Mouse (Mus musculus): Measurements from ENCODE around the gene Adamts14. TPM values are rescaled to one million over a fixed set of nuclear protein-coding genes. Genes with fewer than 3 reads are reported as not detected.
A peak's percentile ranks its signal among the peaks of the same experiment; 100 is the strongest.

Gene Adamts14
- polyA plus RNA-seq, 1 experiment from 2014 or later: 0.85 TPM

GRCm38 (mm10) chr10:61232858-61233567, 40.2 kb downstream of the Adamts14 start:
- Histone ChIP-seq H3K4me1 (replicated peaks) (0 out of 2 replicates have a peak, but pooled peaks cover 3% of the 10 kb centered on the region), H3K27me3 (no peaks in the 10 kb centered on the region), H3K4me2 (no peak overlapping the region), H3K27ac (no peak overlapping the region), H3K36me3 (no peaks in the 10 kb centered on the region), H3K9me3 (0 out of 2 replicates have a peak, but pooled peaks cover 4% of the 10 kb centered on the region), H3K4me3 (replicated peaks) (no peak overlapping the region), H3K9ac (replicated peaks) (no peak overlapping the region)
- 51% methylated on average over 7 of the region's 7 CpGs for WGBS
- no peak for ATAC-seq (ENCODE audit: insufficient number of reproducible peaks, insufficient read depth, low FRiP score, low TSS enrichment, low read depth)

- Histone ChIP-seq H3K4me3 (replicated peaks) (no peak overlapping the region), H3K4me1 (replicated peaks) (peaks cover 3% of the 10 kb centered on the region; the same call in 1 of the 2 replicates), H3K27me3 (no peaks in the 10 kb centered on the region), H3K9ac (replicated peaks) (no peak overlapping the region), H3K9me3 (0 out of 2 replicates have a peak, but pooled peaks cover 4% of the 10 kb centered on the region), H3K27ac (no peak overlapping the region), H3K4me2 (no peak overlapping the region), H3K36me3 (no peaks in the 10 kb centered on the region)
- 90% methylated on average over 3 of the region's 3 CpGs for WGBS
- no peak for ATAC-seq (ENCODE audit: insufficient number of reproducible peaks, insufficient read depth, low FRiP score, low TSS enrichment, low read depth)
Observed at GRCm38 (mm10) chr10:61231756-61232155, 41.5 kb downstream of the Adamts14 start.

- no peak overlapping the region for H3K4me2 ChIP-seq
- H3K36me3 ChIP-seq: no peaks in the 10 kb centered on the region
- H3K27me3 ChIP-seq: no peaks in the 10 kb centered on the region
- no peak overlapping the region for H3K9ac ChIP-seq (replicated peaks)
- ATAC-seq (ENCODE audit: insufficient number of reproducible peaks, insufficient read depth, low FRiP score, low TSS enrichment, low read depth): no peak; the same call in 1 of the 2 replicates
- H3K9me3 ChIP-seq: no peaks in the 10 kb centered on the region
- 42% methylated on average over 4 of the region's 4 CpGs for WGBS
- H3K4me1 ChIP-seq (replicated peaks): no peaks in the 10 kb centered on the region; the same call in 1 of the 2 replicates
- H3K4me3 ChIP-seq (replicated peaks): no peak overlapping the region
- H3K27ac ChIP-seq: no peak overlapping the region
Observed at GRCm38 (mm10) chr10:61226784-61227396, 46.3 kb downstream of the Adamts14 start.

- WGBS: 77% methylated on average over 5 of the region's 5 CpGs
- no peak for ATAC-seq (ENCODE audit: insufficient number of reproducible peaks, insufficient read depth, low FRiP score, low TSS enrichment, low read depth)
- H3K36me3 ChIP-seq: no peaks in the 10 kb centered on the region
- H3K4me3 ChIP-seq (replicated peaks): no peak overlapping the region
- no peak overlapping the region for H3K9ac ChIP-seq (replicated peaks)
- no peaks in the 10 kb centered on the region for H3K9me3 ChIP-seq
- H3K27me3 ChIP-seq: no peaks in the 10 kb centered on the region
- H3K4me2 ChIP-seq: no peak overlapping the region
- no peak overlapping the region for H3K27ac ChIP-seq
- no peaks in the 10 kb centered on the region; the same call in 1 of the 2 replicates for H3K4me1 ChIP-seq (replicated peaks)
Observed at GRCm38 (mm10) chr10:61225694-61226093, 47.5 kb downstream of the Adamts14 start.

- no peak for ATAC-seq (ENCODE audit: insufficient number of reproducible peaks, insufficient read depth, low FRiP score, low TSS enrichment, low read depth)
- WGBS: 92% methylated on average over 4 of the region's 4 CpGs
Observed at GRCm38 (mm10) chr10:61219318-61219717, 53.9 kb downstream of the Adamts14 start.

GRCm38 (mm10) chr10:61216163-61216562, 57.1 kb downstream of the Adamts14 start:
- WGBS: 78% methylated on average over 4 of the region's 4 CpGs
- Histone ChIP-seq H3K36me3 (no peaks in the 10 kb centered on the region), H3K9me3 (peaks cover 10% of the 10 kb centered on the region; the same call in 1 of the 2 replicates), H3K9ac (replicated peaks) (no peak overlapping the region), H3K4me3 (replicated peaks) (no peak overlapping the region), H3K27ac (no peak overlapping the region), H3K4me2 (no peak overlapping the region), H3K4me1 (replicated peaks) (no peaks in the 10 kb centered on the region; the same call in 1 of the 2 replicates), H3K27me3 (peaks cover 11% of the 10 kb centered on the region; the same call in 1 of the 2 replicates)
- ATAC-seq (ENCODE audit: insufficient number of reproducible peaks, insufficient read depth, low FRiP score, low TSS enrichment, low read depth): no peak

More at GRCm38 (mm10) chr10:61219318-61219717, 53.9 kb downstream of the Adamts14 start:
- Histone ChIP-seq H3K9ac (replicated peaks) (no peak overlapping the region), H3K4me1 (replicated peaks) (no peaks in the 10 kb centered on the region), H3K27ac (no peak overlapping the region), H3K9me3 (peaks cover 10% of the 10 kb centered on the region; the same call in 1 of the 2 replicates), H3K27me3 (no peaks in the 10 kb centered on the region), H3K4me2 (no peak overlapping the region), H3K4me3 (replicated peaks) (no peak overlapping the region), H3K36me3 (no peaks in the 10 kb centered on the region)

GRCm38 (mm10) chr10:61215658-61216057, 57.6 kb downstream of the Adamts14 start:
- no peak overlapping the region for H3K4me3 ChIP-seq (replicated peaks)
- H3K4me1 ChIP-seq (replicated peaks): no peaks in the 10 kb centered on the region; the same call in 1 of the 2 replicates
- H3K4me2 ChIP-seq: no peak overlapping the region
- WGBS: 94% methylated on average over 6 of the region's 6 CpGs
- ATAC-seq (ENCODE audit: insufficient number of reproducible peaks, insufficient read depth, low FRiP score, low TSS enrichment, low read depth): no peak
- H3K27me3 ChIP-seq: peaks cover 11% of the 10 kb centered on the region; the same call in 1 of the 2 replicates
- H3K9me3 ChIP-seq: peaks cover 10% of the 10 kb centered on the region; the same call in 1 of the 2 replicates
- no peak overlapping the region for H3K9ac ChIP-seq (replicated peaks)
- H3K27ac ChIP-seq: no peak overlapping the region
- no peaks in the 10 kb centered on the region for H3K36me3 ChIP-seq

- peaks cover 11% of the 10 kb centered on the region; the same call in 1 of the 2 replicates for H3K27me3 ChIP-seq
- H3K36me3 ChIP-seq: no peaks in the 10 kb centered on the region
- WGBS: 6% methylated on average over 11 of the region's 11 CpGs
- H3K27ac ChIP-seq: no peak overlapping the region
- peaks cover 4% of the 10 kb centered on the region; the same call in 1 of the 2 replicates for H3K9me3 ChIP-seq
- H3K9ac ChIP-seq (replicated peaks): 0 out of 2 replicates have a peak overlapping the region, but pooled peaks have one; percentile 23
- no peak overlapping the region for H3K4me3 ChIP-seq (replicated peaks)
- peak overlapping the region; percentile 15 for H3K4me2 ChIP-seq
- no peaks in the 10 kb centered on the region; the same call in 1 of the 2 replicates for H3K4me1 ChIP-seq (replicated peaks)
- ATAC-seq (ENCODE audit: insufficient number of reproducible peaks, insufficient read depth, low FRiP score, low TSS enrichment, low read depth): peak; percentile 65
Observed at GRCm38 (mm10) chr10:61212817-61213216, 60.4 kb downstream of the Adamts14 start.

GRCm38 (mm10) chr10:61211743-61212142, 61.5 kb downstream of the Adamts14 start:
- H3K9ac ChIP-seq (replicated peaks): no peak overlapping the region
- no peak overlapping the region for H3K4me2 ChIP-seq
- no peak overlapping the region for H3K27ac ChIP-seq
- no peak overlapping the region for H3K4me3 ChIP-seq (replicated peaks)
- peaks cover 11% of the 10 kb centered on the region; the same call in 1 of the 2 replicates for H3K27me3 ChIP-seq
- H3K36me3 ChIP-seq: no peaks in the 10 kb centered on the region
- peaks cover 4% of the 10 kb centered on the region; the same call in 1 of the 2 replicates for H3K9me3 ChIP-seq
- 10% methylated on average over 13 of the region's 13 CpGs for WGBS
- H3K4me1 ChIP-seq (replicated peaks): no peaks in the 10 kb centered on the region; the same call in 1 of the 2 replicates
- no peak for ATAC-seq (ENCODE audit: insufficient number of reproducible peaks, insufficient read depth, low FRiP score, low TSS enrichment, low read depth)

GRCm38 (mm10) chr10:61211105-61211504, 62.1 kb downstream of the Adamts14 start:
- Histone ChIP-seq H3K4me2 (no peak overlapping the region), H3K4me1 (replicated peaks) (no peaks in the 10 kb centered on the region; the same call in 1 of the 2 replicates), H3K9ac (replicated peaks) (no peak overlapping the region), H3K27me3 (peaks cover 11% of the 10 kb centered on the region; the same call in 1 of the 2 replicates), H3K36me3 (no peaks in the 10 kb centered on the region), H3K27ac (no peak overlapping the region), H3K4me3 (replicated peaks) (no peak overlapping the region), H3K9me3 (peaks cover 4% of the 10 kb centered on the region; the same call in 1 of the 2 replicates)
- 81% methylated on average over 4 of the region's 4 CpGs for WGBS
- 0 out of 2 replicates have a peak, but pooled peaks have one; percentile 15 for ATAC-seq (ENCODE audit: insufficient number of reproducible peaks, insufficient read depth, low FRiP score, low TSS enrichment, low read depth)

- Histone ChIP-seq H3K9ac (replicated peaks) (no peak overlapping the region), H3K4me2 (no peak overlapping the region), H3K27me3 (peaks cover 6% of the 10 kb centered on the region; the same call in 1 of the 2 replicates), H3K27ac (no peak overlapping the region), H3K9me3 (no peaks in the 10 kb centered on the region), H3K36me3 (no peaks in the 10 kb centered on the region), H3K4me1 (replicated peaks) (no peaks in the 10 kb centered on the region; the same call in 1 of the 2 replicates), H3K4me3 (replicated peaks) (no peak overlapping the region)
- WGBS: 86% methylated on average over 9 of the region's 9 CpGs
- no peak for ATAC-seq (ENCODE audit: insufficient number of reproducible peaks, insufficient read depth, low FRiP score, low TSS enrichment, low read depth)
Observed at GRCm38 (mm10) chr10:61208114-61208684, 65.0 kb downstream of the Adamts14 start.

All from limb, embryonic 12.5 days (tissue).